In the genomic region with DNA sequence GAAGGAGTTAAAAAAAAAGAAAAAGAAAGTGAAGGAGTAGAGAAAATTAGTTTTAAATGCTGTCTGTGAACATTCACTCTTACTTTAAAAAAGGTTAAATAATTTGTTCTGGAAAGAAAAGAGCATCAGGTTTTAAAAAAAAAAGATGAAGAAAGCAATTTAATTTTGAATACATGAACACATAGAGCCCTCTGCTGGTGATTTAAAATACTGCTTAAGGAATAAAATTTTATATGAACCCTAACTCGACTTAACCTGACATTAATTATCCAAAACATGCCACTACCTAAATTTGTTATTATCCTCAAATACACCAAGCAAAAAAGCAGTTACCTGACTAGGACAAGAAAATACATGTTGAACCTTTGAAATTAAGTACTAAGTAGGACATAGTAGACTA, we compare ENCODE assay signal across 10 mouse cellular contexts. TPM values are rescaled to one million over a fixed set of nuclear protein-coding genes. Genes with fewer than 3 reads are reported as not detected.
DNase-seq lines count a peak whose midpoint lies in the region; ATAC-seq and TF ChIP-seq lines count a peak whose summit lies in the region.
"Had no signal": no experiment of that assay in that cellular context is flagged by ENCODE, and none has a peak within 500 bp of the region (broad histone marks: within the 10 kb centered on the region; RNA-seq: fewer than 3 reads in every experiment).

No protein-coding gene starts in this region.

- H3K9me3 ChIP-seq in limb, embryonic 14.5 days (ENCODE audit: control insufficient read depth, low read length) = no peaks in the 10 kb centered on the region
- no peaks in the 10 kb centered on the region for H3K9me3 ChIP-seq in limb, embryonic 10.5 days (replicated peaks)
- H3K9me3 ChIP-seq in MEL (replicated peaks; ENCODE audit: insufficient read depth, low read length) = no peaks in the 10 kb centered on the region
- H3K9me3 ChIP-seq: liver, embryonic 15.5 days; stomach, embryonic 15.5 days had no signal

- H3K4me3 ChIP-seq in limb, embryonic 14.5 days (replicated peaks; ENCODE audit: low read length) = no peak overlapping the region
- no peak overlapping the region for H3K4me3 ChIP-seq in limb, embryonic 10.5 days
- no peak overlapping the region for H3K4me3 ChIP-seq in MEL (ENCODE audit: control insufficient read depth in 1 of 2, insufficient read depth in 1 of 2, low read depth in 2 of 2, low read length in 2 of 2)
- H3K4me3 ChIP-seq: liver, embryonic 15.5 days; stomach, embryonic 15.5 days had no signal

- no peak overlapping the region for H3K27ac ChIP-seq in limb, embryonic 14.5 days (replicated peaks; ENCODE audit: low read depth, low read length)
- no peak overlapping the region for H3K27ac ChIP-seq in limb, embryonic 10.5 days
- no peak overlapping the region for H3K27ac ChIP-seq in MEL (ENCODE audit: control insufficient read depth, low read depth, low read length)
- H3K27ac ChIP-seq: liver, embryonic 15.5 days; stomach, embryonic 15.5 days had no signal

- TF ChIP-seq POLR2A in limb, embryonic 14.5 days (IDR thresholded peaks at IDR 0.05; ENCODE audit: borderline replicate concordance, extremely low read depth, insufficient read depth, insufficient read length) = no peak
- no peak for TF ChIP-seq POLR2A in MEL (IDR thresholded peaks at IDR 0.05; ENCODE audit: control insufficient read depth in 1 of 2, insufficient read depth in 1 of 2, low read depth in 1 of 2, low read length in 2 of 2, poor library complexity in 1 of 2)

- TF ChIP-seq RAD21 in MEL (IDR thresholded peaks at IDR 0.05; ENCODE audit: low read depth, low read length) = peak; percentile 86

- H3K9ac ChIP-seq in limb, embryonic 14.5 days (ENCODE audit: low read depth, low read length, severe bottlenecking) = no peak overlapping the region
- no peak overlapping the region for H3K9ac ChIP-seq in MEL (ENCODE audit: control insufficient read depth, low read depth, low read length, poor library complexity, severe bottlenecking)
- H3K9ac ChIP-seq: liver, embryonic 15.5 days; stomach, embryonic 15.5 days had no signal

- TF ChIP-seq EP300 in MEL (IDR thresholded peaks at IDR 0.05; ENCODE audit: low read depth in 1 of 2, low read length in 2 of 2) = no peak

- DNase-seq in embryo, embryonic 11 days = peak; percentile 61
- no peak for DNase-seq in embryo, embryonic 9.5 days (ENCODE audit: extremely low spot score)
- peak; percentile 78 for DNase-seq in limb, embryonic 14.5 days (ENCODE audit: low spot score)
- DNase-seq in limb, embryonic 10.5 days (ENCODE audit: low spot score) = no peak
- peak; percentile 58 for DNase-seq in MEL (ENCODE audit: low read depth, low spot score)
- DNase-seq in testis, postnatal 14 days (ENCODE audit: low spot score) = no peak
- no peak for DNase-seq in ovary, postnatal 36 days (ENCODE audit: low spot score)

- ATAC-seq in limb, embryonic 14.5 days (ENCODE audit: low FRiP score, low read depth) = no peak
- peak; percentile 43; the same call in 1 of the 2 replicates for ATAC-seq in megakaryocyte, adult 5-6 weeks (ENCODE audit: poor library complexity, severe bottlenecking)

- no peaks in the 10 kb centered on the region for H3K79me2 ChIP-seq in MEL (ENCODE audit: control insufficient read depth, insufficient read depth, low read length, poor library complexity)

- no peak overlapping the region for H3K4me2 ChIP-seq in limb, embryonic 14.5 days (replicated peaks; ENCODE audit: low read depth, low read length, severe bottlenecking)
- H3K4me2 ChIP-seq: liver, embryonic 15.5 days; stomach, embryonic 15.5 days had no signal

- peak in 2 of 3 experiments; percentile 51 to 64; a peak in 5 of 6 replicates for TF ChIP-seq CTCF in MEL (IDR thresholded peaks at IDR 0.05 in 2 of 3, conservative IDR thresholded peaks at IDR 0.05 in 1 of 3; ENCODE audit: control insufficient read depth in 1 of 3, insufficient read depth in 1 of 3, low read depth in 2 of 3, low read length in 3 of 3, poor library complexity in 1 of 3, severe bottlenecking in 1 of 3)

- H3K4me1 ChIP-seq in limb, embryonic 14.5 days (ENCODE audit: control insufficient read depth, insufficient read depth, low read length) = no peaks in the 10 kb centered on the region
- no peaks in the 10 kb centered on the region for H3K4me1 ChIP-seq in limb, embryonic 10.5 days
- H3K4me1 ChIP-seq in MEL (ENCODE audit: control insufficient read depth in 1 of 2, insufficient read depth in 2 of 2, low read length in 2 of 2) = no peaks in the 10 kb centered on the region
- H3K4me1 ChIP-seq: liver, embryonic 15.5 days; stomach, embryonic 15.5 days had no signal

- H3K27me3 ChIP-seq in limb, embryonic 14.5 days (ENCODE audit: control insufficient read depth, insufficient read depth, low read length) = no peaks in the 10 kb centered on the region
- H3K27me3 ChIP-seq in limb, embryonic 10.5 days (ENCODE audit: low read depth, poor library complexity, severe bottlenecking) = no peaks in the 10 kb centered on the region
- no peaks in the 10 kb centered on the region for H3K27me3 ChIP-seq in MEL (ENCODE audit: control insufficient read depth in 1 of 2, insufficient read depth in 2 of 2, low read length in 2 of 2)
- H3K27me3 ChIP-seq: liver, embryonic 15.5 days; stomach, embryonic 15.5 days had no signal

- 13% methylated on average over 1 of the region's 1 CpGs for WGBS in limb, embryonic 14.5 days
- 57% methylated on average over 1 of the region's 1 CpGs for WGBS in limb, embryonic 10.5 days

- H3K36me3 ChIP-seq in limb, embryonic 14.5 days (ENCODE audit: control insufficient read depth, insufficient read depth, low read length) = peaks cover 61% of the 10 kb centered on the region
- H3K36me3 ChIP-seq in limb, embryonic 10.5 days = peaks cover 76% of the 10 kb centered on the region
- peaks cover 0 to 17% of the 10 kb centered on the region in 2 experiments; a peak in 2 of 4 replicates for H3K36me3 ChIP-seq in MEL (ENCODE audit: control insufficient read depth in 1 of 2, insufficient read depth in 2 of 2, low read length in 2 of 2)

TF ChIP-seq in MEL, 35 proteins besides CTCF, POLR2A, EP300 and RAD21:
- TF ChIP-seq ZMIZ1 (IDR thresholded peaks at IDR 0.05; ENCODE audit: low read depth, low read length) = no peak
- no peak for TF ChIP-seq GATA1 (IDR thresholded peaks at IDR 0.05; ENCODE audit: low read depth, low read length)
- no peak for TF ChIP-seq MAX (IDR thresholded peaks at IDR 0.05; ENCODE audit: low read length)
- no peak for TF ChIP-seq NRF1 (IDR thresholded peaks at IDR 0.05; ENCODE audit: insufficient read depth, low read depth, low read length, poor library complexity, severe bottlenecking)
- TF ChIP-seq SMC3 (IDR thresholded peaks at IDR 0.05; ENCODE audit: low read depth, low read length) = peak; percentile 77
- TF ChIP-seq ZNF384 (IDR thresholded peaks at IDR 0.05; ENCODE audit: low read depth, low read length) = peak; percentile 95
- no peak for TF ChIP-seq ELF1 (IDR thresholded peaks at IDR 0.05; ENCODE audit: low read depth, low read length)
- TF ChIP-seq TAL1 (IDR thresholded peaks at IDR 0.05; ENCODE audit: low read length) = no peak
- TF ChIP-seq ZC3H11A (IDR thresholded peaks at IDR 0.05; ENCODE audit: low read depth, low read length) = peak; percentile 74
- no peak for TF ChIP-seq NELFE (IDR thresholded peaks at IDR 0.05; ENCODE audit: low read depth, low read length)

RNA-seq across cellular contexts. Expression of gene Slc30a7, which starts 28.2 kb away (rescaled TPM):
- 34.3 and 38.1 TPM in 2 replicates for polyA plus RNA-seq in limb, embryonic 14.5 days (2012; rRNA removed)
- polyA plus RNA-seq in limb, embryonic 14.5 days (2014; fragmentation: Nextera tagmentation; extraction: Ambion mirVana) = 39.8 and 43.9 TPM in 2 replicates
- polyA plus RNA-seq in limb, embryonic 10.5 days (2016; fragmentation: Nextera tagmentation; extraction: Ambion mirVana) = 27.9 and 29.5 TPM in 2 replicates
- 8.1 and 8.8 TPM in 2 replicates for total RNA-seq in MEL (2012; rRNA removed)
- 10 to 100 TPM in 1 of 2 experiments, not detected in 1; 19.1 TPM for polyA plus RNA-seq in MEL (2012; ENCODE audit: insufficient read depth in 1 of 2, insufficient read length in 2 of 2, low read depth in 1 of 2, low replicate concordance in 2 of 2, missing spikeins in 1 of 2)
- 32.3 and 33.2 TPM in 2 replicates for total RNA-seq in megakaryocyte, adult 5-6 weeks (2015)
- total RNA-seq in megakaryocyte, adult 5-6 weeks (2017) = 65.1 and 66.7 TPM in 2 replicates

RNA-seq across cellular contexts. Expression of gene Extl2, which starts 28.3 kb away (rescaled TPM):
- polyA plus RNA-seq in limb, embryonic 14.5 days (2012; rRNA removed) = 8.6 and 9.2 TPM in 2 replicates
- polyA plus RNA-seq in limb, embryonic 14.5 days (2014; fragmentation: Nextera tagmentation; extraction: Ambion mirVana) = 19.4 and 20.1 TPM in 2 replicates
- polyA plus RNA-seq in limb, embryonic 10.5 days (2016; fragmentation: Nextera tagmentation; extraction: Ambion mirVana) = 16.2 and 17.4 TPM in 2 replicates
- total RNA-seq in MEL (2012; rRNA removed) = 6.6 TPM in 2 replicates
- 10 to 100 TPM in 1 of 2 experiments, not detected in 1; 10.5 TPM for polyA plus RNA-seq in MEL (2012; ENCODE audit: insufficient read depth in 1 of 2, insufficient read length in 2 of 2, low read depth in 1 of 2, low replicate concordance in 2 of 2, missing spikeins in 1 of 2)
- 9.0 and 9.9 TPM in 2 replicates for total RNA-seq in megakaryocyte, adult 5-6 weeks (2015)
- 6.7 and 9.5 TPM in 2 replicates for total RNA-seq in megakaryocyte, adult 5-6 weeks (2017)

Comparison
In these comparisons a context has a peak if more than half of its experiments do, and no peak if none do; other contexts are left out.
1. DNase-seq: peak in embryo, embryonic 11 days (single experiment), limb, embryonic 14.5 days (single experiment) and MEL (single experiment); none in embryo, embryonic 9.5 days (single experiment), limb, embryonic 10.5 days (single experiment), testis, postnatal 14 days (single experiment) and ovary, postnatal 36 days (single experiment).